Mouse (Mus musculus) stomach, embryonic 16.5 days (tissue): ENCODE data around the gene Ahcyl1. TPM values are rescaled to one million over a fixed set of nuclear protein-coding genes. Genes with fewer than 3 reads are reported as not detected.
A peak's percentile ranks its signal among the peaks of the same experiment; 100 is the strongest.

ENCODE experiments used
- ATAC-seq: fragments of 200-750 bp; cut with Nextera tagmentation; 2 replicates; pipeline ENCODE4 v1.8.0; 2017; ENCODE audit warnings: moderate number of reproducible peaks, moderate TSS enrichment; ENCODE audit not compliant: insufficient read depth, low FRiP score
- H3K27ac ChIP-seq: fragments of 300-500 bp; sonication (generic); 2 replicates; pipeline ENCODE4 v1.5.1; 2014; ENCODE audit warnings: low read length
- H3K27me3 ChIP-seq: fragments of 300-500 bp; sonication (generic); 2 replicates; pipeline ENCODE4 v1.6.1; 2014; ENCODE audit warnings: low read length, control low read depth, mixed read lengths; ENCODE audit not compliant: control insufficient read depth, insufficient read depth
- H3K36me3 ChIP-seq: fragments of 300-500 bp; sonication (generic); 2 replicates; pipeline ENCODE4 v1.6.1; 2014; ENCODE audit warnings: low read length; ENCODE audit not compliant: control insufficient read depth, insufficient read depth
- H3K4me1 ChIP-seq: fragments of 300-500 bp; sonication (generic); 2 replicates; pipeline ENCODE4 v1.6.1; 2014; ENCODE audit warnings: low read length, control low read depth, mixed read lengths; ENCODE audit not compliant: control insufficient read depth, insufficient read depth
- H3K4me2 ChIP-seq: fragments of 300-500 bp; sonication (generic); 2 replicates; pipeline ENCODE4 v1.6.1; 2014; ENCODE audit warnings: low read depth, low read length, mixed read lengths
- H3K4me3 ChIP-seq: fragments of 300-500 bp; sonication (generic); replicated peaks from 2 replicates; pipeline ENCODE4 v1.5.1; 2014; ENCODE audit warnings: mild to moderate bottlenecking, low read length
- H3K9ac ChIP-seq: fragments of 300-500 bp; sonication (generic); 2 replicates; pipeline ENCODE4 v1.6.1; 2014; ENCODE audit warnings: low read length
- H3K9me3 ChIP-seq: fragments of 300-500 bp; sonication (generic); replicated peaks from 2 replicates; pipeline ENCODE4 v1.6.1; 2016; ENCODE audit warnings: low read length, control low read depth; ENCODE audit not compliant: control insufficient read depth
- WGBS: fragments of 180-500 bp; shearing (Covaris S2); extraction: QIAGEN DNeasy Blood & Tissue Kit; methylation state at CpG from one replicate; pipeline ENCODE4 v1.1.7; 2014; 5-methylcytosine and 5-hydroxymethylcytosine counted together
- polyA plus RNA-seq: library from polyadenylated mRNA; unstranded; fragments of >200 nt; fragmentation: Nextera tagmentation; extraction: Ambion mirVana; gene quantifications from 2 replicates; pipeline ENCODE4 v1.2.1, GENCODE M21; 2015

Gene Ahcyl1
- polyA plus RNA-seq = 65.8 and 71.2 TPM in 2 replicates

DNA sequence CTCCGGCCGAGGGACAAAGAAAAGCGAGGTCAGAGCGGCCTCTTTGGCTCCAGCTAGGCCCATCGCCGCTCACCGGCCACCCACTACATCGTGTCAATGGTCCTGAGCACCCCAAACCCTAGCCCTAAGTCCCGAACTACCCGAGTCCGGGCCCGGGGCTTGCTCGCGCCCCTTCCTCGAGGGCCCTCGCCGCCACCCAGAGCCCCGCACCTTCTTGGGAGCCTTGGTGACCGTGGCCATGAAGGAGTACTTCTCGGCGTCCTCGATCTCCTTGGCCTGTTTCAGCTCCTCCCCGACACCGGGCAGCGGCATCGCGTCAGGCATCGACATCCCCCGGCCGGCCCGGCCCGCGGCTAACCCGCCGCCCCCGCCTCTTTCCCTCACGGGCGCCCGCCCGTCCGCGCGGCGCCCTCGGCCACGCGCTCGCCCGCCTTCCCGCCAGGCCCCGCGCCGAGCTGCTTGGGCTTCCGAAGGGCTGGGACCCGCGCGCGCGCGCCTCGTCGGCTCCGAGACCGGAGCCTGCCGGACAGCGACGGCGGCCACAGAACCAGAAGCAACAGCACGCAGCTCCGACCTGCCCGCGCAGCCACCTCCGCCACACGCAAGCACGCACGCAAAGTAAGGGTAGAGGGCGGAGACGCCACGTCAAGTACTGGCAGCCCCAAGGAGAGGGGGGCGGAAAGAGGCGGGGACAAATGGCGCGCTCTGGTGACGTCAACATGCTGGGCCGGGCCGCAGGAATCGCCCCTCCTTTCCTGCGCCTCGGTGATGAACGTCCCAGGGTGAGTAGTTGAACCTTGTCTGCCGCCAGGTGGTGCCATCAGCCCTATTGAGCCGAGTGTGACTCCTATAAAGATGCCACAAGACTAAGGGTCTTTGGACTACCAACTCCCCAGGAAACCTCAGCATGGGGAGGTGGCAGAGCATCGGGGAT, at the start of gene Ahcyl1:
TSS of gene Ahcyl1 (minus strand) at position 613 of the 934 bp plus-strand sequence.
- under 1% methylated on average over 93 of the region's 93 CpGs for WGBS
- ATAC-seq = peak; percentile 98
- H3K4me3 ChIP-seq = peak within 1 kb of the TSS; percentile 94
- H3K27me3 ChIP-seq = no peaks in the 10 kb centered on the region
- peaks cover 18% of the 10 kb centered on the region for H3K4me1 ChIP-seq
- H3K36me3 ChIP-seq = no peaks in the 10 kb centered on the region
- peak within 1 kb of the TSS; percentile 95 for H3K9ac ChIP-seq
- H3K9me3 ChIP-seq = no peaks in the 10 kb centered on the region
- H3K27ac ChIP-seq = peak within 1 kb of the TSS; percentile 94
- H3K4me2 ChIP-seq = peak within 1 kb of the TSS; percentile 92

DNA sequence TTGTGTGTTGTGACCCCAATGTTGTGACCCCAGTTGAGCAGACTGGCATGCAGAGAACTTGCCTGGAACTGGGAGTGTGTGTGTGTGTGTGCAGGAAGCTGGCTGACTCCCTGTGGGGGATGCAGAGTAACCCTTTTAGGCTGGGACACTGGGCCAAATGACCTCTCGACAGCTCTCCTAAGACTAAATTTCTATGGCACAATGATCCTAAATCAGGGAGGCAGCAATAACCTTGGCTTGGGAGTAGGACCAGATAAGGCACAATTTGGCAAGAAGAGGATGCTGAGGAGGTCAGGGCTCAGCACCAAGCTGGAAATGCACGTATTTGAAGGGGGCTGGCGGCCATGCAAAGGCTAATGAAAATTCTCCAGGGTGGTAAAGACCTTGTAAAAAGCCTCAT, 49.7 kb upstream of the Ahcyl1 start:
- no peak overlapping the region for H3K9ac ChIP-seq
- no peaks in the 10 kb centered on the region for H3K27me3 ChIP-seq
- no peak overlapping the region for H3K4me2 ChIP-seq
- WGBS = 78% methylated on average over 3 of the region's 3 CpGs
- no peaks in the 10 kb centered on the region for H3K36me3 ChIP-seq
- no peak for ATAC-seq
- peaks cover 11% of the 10 kb centered on the region for H3K4me1 ChIP-seq
- no peaks in the 10 kb centered on the region for H3K9me3 ChIP-seq
- H3K4me3 ChIP-seq = no peak overlapping the region
- H3K27ac ChIP-seq = no peak overlapping the region

DNA sequence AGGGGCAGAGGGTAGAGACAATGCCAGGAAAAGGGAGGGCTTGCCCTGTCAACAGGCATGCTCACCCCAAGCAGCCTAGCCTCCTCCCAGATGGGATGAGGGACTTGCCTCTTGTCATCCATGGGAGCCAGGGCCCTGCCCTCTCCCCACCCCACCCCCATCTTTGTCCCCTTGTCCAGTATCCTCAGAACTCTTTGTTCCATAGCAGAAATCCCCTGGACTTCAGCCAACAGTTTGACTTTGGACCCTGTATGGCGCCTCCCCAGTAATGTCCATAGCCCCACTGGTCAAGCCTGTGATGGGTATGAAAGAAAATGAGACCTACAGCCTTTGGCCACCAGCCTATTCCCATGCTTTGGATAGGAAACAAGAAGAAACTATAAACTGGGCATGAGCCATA, 47.3 kb upstream of the Ahcyl1 start:
- H3K36me3 ChIP-seq = no peaks in the 10 kb centered on the region
- no peak overlapping the region for H3K27ac ChIP-seq
- H3K9me3 ChIP-seq = no peaks in the 10 kb centered on the region
- no peaks in the 10 kb centered on the region for H3K27me3 ChIP-seq
- peaks cover 26% of the 10 kb centered on the region for H3K4me1 ChIP-seq
- H3K4me2 ChIP-seq = no peak overlapping the region
- H3K4me3 ChIP-seq = no peak overlapping the region
- WGBS = 89% methylated on average over 1 of the region's 1 CpGs
- ATAC-seq = no peak
- no peak overlapping the region for H3K9ac ChIP-seq

GRCm38 (mm10) chr3:107743107-107743506, 46.7 kb upstream of the Ahcyl1 start:
- Histone ChIP-seq H3K36me3 (no peaks in the 10 kb centered on the region), H3K4me2 (no peak overlapping the region), H3K4me3 (no peak overlapping the region), H3K4me1 (peaks cover 26% of the 10 kb centered on the region), H3K27ac (0 out of 2 replicates have a peak overlapping the region, but pooled peaks have one; percentile 5), H3K9me3 (no peaks in the 10 kb centered on the region), H3K27me3 (no peaks in the 10 kb centered on the region), H3K9ac (no peak overlapping the region)
- WGBS = 36% methylated on average over 3 of the region's 3 CpGs
- no peak for ATAC-seq

DNA sequence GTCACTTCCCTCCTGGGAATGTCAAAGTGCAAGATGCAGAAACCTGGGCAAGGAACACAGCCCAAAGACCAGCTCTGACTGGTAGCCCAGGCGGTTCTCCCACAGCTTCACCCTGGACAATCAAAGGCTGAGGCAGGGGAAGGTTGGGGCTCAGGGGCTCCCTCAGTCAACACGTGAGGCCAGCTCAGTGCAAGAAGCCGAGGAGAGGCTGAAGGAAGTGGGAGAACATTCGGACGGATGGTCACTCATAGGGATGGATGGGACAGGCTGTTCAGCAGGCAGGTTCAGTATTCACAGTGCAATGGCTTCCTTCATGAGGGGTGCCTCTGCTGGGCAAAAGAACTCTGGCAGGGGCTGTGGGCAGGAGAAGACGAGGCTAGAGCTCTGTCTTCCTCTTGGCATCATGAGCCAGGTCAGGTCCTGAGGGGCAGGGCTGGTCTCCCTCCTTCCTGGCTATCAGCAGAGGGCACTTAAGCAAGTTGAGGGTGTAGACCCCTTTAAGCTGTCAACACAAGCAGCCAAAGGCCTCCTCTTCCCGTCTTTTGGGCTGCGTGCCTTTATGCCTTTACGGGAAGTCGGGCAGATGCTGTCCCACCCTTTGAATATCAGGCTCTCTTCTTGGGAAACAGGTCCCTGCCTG, 45.8 kb upstream of the Ahcyl1 start:
- H3K27ac ChIP-seq = peak overlapping the region; percentile 83
- 0 out of 2 replicates have a peak overlapping the region, but pooled peaks have one; percentile 22 for H3K9ac ChIP-seq
- 83% methylated on average over 10 of the region's 10 CpGs for WGBS
- ATAC-seq = no peak
- H3K9me3 ChIP-seq = no peaks in the 10 kb centered on the region
- H3K4me1 ChIP-seq = peaks cover 26% of the 10 kb centered on the region
- no peaks in the 10 kb centered on the region for H3K27me3 ChIP-seq
- no peak overlapping the region for H3K4me3 ChIP-seq
- no peaks in the 10 kb centered on the region for H3K36me3 ChIP-seq
- H3K4me2 ChIP-seq = no peak overlapping the region

- no peaks in the 10 kb centered on the region for H3K36me3 ChIP-seq
- peaks cover 26% of the 10 kb centered on the region for H3K4me1 ChIP-seq
- no peaks in the 10 kb centered on the region for H3K9me3 ChIP-seq
- H3K27me3 ChIP-seq = no peaks in the 10 kb centered on the region
- H3K4me3 ChIP-seq = no peak overlapping the region
- peak overlapping the region; percentile 22; the same call in 1 of the 2 replicates for H3K9ac ChIP-seq
- no peak overlapping the region for H3K4me2 ChIP-seq
- ATAC-seq = no peak
- peak overlapping the region; percentile 83 for H3K27ac ChIP-seq
Observed at GRCm38 (mm10) chr3:107741387-107741786, 45.0 kb upstream of the Ahcyl1 start.

- no peak overlapping the region for H3K4me2 ChIP-seq
- no peak overlapping the region for H3K4me3 ChIP-seq
- H3K9ac ChIP-seq = peak overlapping the region; percentile 8; the same call in 1 of the 2 replicates
- peaks cover 26% of the 10 kb centered on the region for H3K4me1 ChIP-seq
- H3K27me3 ChIP-seq = no peaks in the 10 kb centered on the region
- H3K36me3 ChIP-seq = no peaks in the 10 kb centered on the region
- 13% methylated on average over 6 of the region's 6 CpGs for WGBS
- H3K27ac ChIP-seq = peak overlapping the region; percentile 83
- peak; percentile 87 for ATAC-seq
- no peaks in the 10 kb centered on the region for H3K9me3 ChIP-seq
Observed at GRCm38 (mm10) chr3:107740578-107741207, 44.3 kb upstream of the Ahcyl1 start.

DNA sequence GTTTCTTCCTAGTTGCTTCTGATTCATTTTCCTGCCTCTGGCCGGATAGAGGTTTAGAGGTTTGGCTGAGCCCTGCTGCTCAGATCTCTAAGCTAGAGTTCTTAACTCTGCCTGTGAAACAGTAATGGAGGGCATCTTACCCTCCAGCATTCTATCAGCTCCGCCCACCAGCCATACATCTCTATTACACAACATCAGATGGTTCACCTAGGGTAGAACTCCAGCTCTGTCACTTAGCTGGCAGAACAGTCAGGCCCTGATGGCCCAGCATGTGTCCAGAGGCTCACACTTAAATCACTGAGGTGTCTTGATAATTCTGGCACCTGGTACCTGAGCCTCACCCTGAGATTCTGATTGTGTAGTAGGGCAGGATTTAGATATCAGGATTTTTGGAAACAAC, 43.6 kb upstream of the Ahcyl1 start:
- Histone ChIP-seq H3K9me3 (no peaks in the 10 kb centered on the region), H3K36me3 (no peaks in the 10 kb centered on the region), H3K9ac (no peak overlapping the region), H3K27me3 (no peaks in the 10 kb centered on the region), H3K4me2 (no peak overlapping the region), H3K4me3 (no peak overlapping the region), H3K27ac (peak overlapping the region; percentile 83), H3K4me1 (peaks cover 26% of the 10 kb centered on the region)
- ATAC-seq = no peak
- 68% methylated on average over 2 of the region's 2 CpGs for WGBS

DNA sequence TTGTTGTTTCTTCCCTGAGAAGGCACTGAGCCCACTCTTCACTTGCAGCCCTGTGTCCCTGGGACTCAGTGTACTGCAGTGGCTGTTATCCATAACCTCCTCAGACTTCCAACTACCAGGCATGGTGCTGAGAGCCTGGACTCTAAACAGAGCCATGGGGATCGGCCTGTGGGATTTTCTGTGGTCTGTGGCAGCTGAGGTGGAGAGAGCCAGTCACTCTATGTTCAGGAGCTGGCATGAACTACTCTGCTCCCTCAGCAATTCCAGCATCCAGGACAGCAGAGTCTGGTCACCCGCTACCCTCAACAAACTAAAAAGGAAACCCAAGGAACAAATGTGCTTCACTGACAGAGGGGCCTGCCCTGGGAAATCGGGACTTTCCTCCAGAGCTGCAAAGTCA, 43.1 kb upstream of the Ahcyl1 start:
- H3K4me1 ChIP-seq = peaks cover 26% of the 10 kb centered on the region
- 63% methylated on average over 3 of the region's 3 CpGs for WGBS
- H3K27me3 ChIP-seq = no peaks in the 10 kb centered on the region
- ATAC-seq = no peak
- no peaks in the 10 kb centered on the region for H3K9me3 ChIP-seq
- H3K27ac ChIP-seq = peak overlapping the region; percentile 83
- H3K36me3 ChIP-seq = no peaks in the 10 kb centered on the region
- no peak overlapping the region for H3K4me3 ChIP-seq
- H3K9ac ChIP-seq = no peak overlapping the region
- no peak overlapping the region for H3K4me2 ChIP-seq
